Mouse (Mus musculus) c-Kit-positive CD71-negative TER-119-negative erythroid progenitor cells, embryonic 14.5 days (primary cell): ENCODE data around the gene Atp7b.
A peak's percentile ranks its signal among the peaks of the same experiment; 100 is the strongest.

ENCODE experiments used
- DNase-seq: peaks from one replicate; pipeline ENCODE4 v3.0.0-alpha.2; 2013; ENCODE audit warnings: low read depth

The Atp7b gene

DNA sequence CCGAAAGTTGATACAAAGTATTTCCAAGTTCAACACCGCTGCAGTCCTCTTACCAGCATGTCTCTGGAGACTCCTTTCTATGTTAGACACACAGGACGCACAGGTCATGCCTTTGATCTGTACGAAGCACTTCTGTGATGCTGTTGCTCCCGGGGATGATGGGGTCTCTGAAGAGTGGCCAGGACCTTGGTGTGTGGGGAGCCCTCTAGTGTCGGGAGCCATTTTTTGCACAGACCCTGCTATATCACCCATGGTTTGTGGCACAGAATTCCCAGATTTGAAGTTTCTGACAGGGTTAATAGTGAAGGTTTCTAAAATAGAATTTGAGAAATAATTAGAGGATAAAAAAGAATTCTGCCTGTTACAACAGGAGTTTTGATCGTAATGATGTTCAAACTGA lies 37.9 kb downstream of the Atp7b start:
- no peak for DNase-seq

DNA sequence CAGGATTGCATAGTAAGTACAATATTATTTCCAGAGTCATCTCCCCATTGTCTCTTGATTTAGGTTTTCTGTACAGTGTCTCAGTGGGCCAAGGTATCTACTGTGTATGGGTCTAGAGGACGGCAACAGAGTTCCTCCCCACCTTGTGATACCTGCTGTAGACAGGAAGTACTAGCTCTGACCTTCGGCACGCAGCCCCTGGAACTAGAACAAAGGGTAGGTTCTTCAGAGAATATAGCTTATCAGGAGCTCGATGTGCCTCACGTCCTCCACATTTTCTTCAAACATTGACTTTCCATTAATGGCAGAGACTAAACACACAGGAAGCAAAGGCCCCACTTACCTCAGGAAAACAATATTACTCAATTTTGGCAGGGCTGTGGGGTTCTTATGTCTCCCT lies 40.6 kb downstream of the Atp7b start:
- DNase-seq = no peak

DNA sequence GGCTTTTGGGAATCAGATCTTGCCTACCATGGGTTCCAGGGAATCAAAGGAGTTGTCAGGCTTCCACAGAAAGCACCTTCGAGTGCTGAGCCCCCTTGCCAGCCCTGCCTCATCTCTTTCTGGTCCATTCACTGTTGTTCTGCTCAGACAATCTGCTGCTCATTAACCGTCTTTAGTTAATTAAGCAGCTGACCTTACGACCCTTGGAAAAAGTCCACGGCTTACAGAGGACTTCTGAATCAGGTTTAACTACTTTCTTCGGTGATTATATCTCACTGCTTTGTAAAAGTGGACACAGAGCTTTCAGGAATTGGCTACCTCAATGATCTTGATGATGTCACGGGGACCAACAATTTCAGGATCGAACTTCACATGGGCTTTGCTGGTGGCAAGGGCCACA lies 42.4 kb downstream of the Atp7b start:
- no peak for DNase-seq

DNA sequence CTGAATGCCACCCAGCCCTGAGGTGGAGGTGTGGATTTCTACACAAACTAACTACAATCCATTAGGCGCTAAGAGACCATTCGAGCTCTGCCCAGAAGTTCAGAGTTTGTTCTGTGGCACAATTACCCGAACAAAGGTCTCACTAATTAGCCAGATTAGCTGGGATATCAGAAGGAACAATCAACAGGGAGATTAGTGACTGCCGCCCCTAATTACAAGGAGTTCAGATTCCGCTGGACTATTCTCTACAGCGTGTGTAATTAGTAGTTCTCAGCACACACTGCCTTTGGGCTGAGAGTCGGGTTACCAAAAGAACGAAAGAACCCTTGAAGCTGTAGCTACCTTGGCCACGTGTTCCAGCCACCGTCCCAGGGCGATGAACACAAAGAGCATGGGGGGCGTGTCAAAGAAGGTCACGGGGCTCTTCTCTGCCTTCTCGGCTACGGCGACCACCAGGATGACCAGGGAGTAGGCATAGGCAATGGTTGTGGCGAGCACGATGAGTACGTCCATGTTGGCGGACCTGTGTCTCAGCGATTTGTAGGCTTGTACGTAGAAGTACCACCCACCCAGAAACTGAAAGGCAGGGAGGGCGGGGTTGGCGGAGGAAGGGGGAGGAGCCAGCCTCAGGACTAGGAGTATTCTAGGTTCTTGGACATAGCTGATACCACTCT lies 46.9 kb downstream of the Atp7b start:
- no peak for DNase-seq

DNA sequence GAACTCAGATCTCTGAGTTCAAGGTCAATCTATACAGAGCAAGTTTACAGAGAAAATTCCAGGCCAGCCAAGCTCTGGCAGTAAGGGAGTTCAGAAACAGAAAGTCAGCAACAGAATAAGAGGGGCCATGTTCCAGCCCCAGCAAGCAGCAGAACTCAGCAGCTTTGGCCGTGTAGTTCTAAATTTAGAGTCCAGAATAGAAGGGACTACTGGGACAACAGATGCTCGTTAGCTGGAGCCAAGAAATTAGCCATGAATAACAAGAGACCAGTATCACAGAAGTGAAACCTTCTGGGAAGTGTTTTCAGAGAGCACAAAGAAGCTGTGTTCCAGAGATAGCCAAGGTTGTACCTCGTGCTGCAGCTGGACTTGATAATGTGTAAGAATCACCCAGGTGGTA lies 50.7 kb downstream of the Atp7b start:
- no peak for DNase-seq

DNA sequence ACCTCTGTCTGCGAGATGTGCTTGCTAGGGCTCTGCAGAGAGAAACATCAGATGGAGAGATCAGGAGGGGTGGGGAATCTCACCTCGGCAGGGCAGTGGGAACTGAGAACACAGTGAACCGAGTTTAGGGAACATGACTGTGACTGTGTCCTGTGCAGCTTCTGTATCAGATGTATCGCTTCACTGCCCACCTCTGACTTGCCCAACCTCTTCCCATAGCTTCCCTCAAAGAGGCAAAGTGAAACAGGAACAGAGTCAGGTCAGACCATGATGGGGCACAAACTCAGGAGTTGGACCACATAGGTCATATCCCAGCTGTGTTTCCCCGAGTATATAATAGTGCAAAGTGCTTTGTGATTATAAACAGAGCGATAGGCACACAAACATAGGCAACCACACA lies 53.7 kb downstream of the Atp7b start:
- DNase-seq = no peak

DNA sequence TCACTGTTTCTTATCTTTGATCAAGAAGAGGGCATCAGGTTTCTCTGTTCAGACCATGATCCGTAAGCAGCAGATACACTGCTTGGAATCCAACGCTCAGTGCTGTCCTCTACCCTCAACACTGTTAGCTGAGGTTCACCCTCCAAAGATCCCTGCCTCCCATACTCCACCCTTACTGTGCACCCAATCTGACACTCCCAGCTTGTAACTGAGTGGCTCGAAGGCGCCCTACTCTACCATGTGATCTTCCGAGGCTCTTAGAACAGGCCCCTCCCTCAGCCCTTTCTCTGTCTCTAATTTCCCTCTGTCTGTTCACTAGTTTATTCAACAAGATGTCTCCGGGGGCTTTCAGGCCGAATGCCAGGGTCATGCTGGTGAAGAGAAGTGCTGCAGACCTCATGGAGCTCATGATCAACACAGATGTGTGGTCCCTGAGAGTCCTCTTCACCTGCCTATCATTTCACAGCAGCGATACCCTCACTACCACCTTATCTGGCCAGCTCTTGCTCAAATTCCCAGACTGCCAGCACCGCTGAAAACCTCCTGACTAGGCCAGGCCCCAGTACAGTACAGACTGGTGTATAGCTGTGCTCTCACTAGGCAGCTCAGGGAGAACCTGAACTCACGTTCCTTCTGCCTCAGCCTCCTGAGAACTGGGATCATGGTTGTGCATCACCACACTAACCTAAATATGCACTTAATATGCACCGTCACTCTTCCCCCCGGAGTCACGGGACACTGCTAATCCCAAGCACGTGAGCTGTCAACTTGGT lies 55.2 kb downstream of the Atp7b start:
- no peak for DNase-seq

DNA sequence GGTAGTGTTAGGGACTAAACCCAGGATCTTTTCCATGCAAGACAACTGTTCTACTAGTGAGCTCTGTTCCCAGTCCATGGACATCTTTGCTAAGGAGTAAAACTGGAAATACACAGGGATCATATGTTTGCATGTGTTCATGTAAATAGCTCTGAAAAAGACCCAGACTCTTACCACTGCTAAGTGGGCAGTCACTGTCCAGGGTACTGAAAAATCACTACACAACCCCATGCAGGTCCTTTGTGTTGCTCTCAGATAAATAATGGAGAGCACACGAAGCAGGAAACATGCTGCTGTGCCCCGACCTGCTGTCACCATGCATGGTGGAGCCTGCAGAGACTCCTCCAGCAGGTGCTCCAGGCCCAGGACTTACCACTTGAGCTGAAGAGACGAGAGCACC lies 64.9 kb downstream of the Atp7b start:
- DNase-seq = peak; percentile 6

DNA sequence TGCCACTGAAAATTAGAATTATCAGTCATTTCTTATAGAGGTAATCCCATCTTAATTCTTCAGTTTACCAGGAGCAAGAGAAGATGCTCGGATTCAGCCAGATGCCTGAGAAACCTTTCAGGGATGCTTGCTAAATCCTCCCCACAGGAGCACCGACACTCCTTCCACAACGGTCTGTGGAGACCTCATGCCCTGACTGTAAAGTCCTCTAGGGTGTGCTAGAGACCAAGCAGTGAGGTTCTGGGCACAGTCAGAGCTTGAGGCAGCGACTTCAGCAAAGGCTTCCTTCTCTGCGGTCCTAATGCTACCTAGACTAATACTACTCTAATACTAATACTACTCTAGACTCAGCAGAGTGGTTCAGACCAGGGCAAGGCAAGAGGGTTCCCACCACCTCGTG lies 67.9 kb downstream of the Atp7b start:
- DNase-seq = no peak

DNA sequence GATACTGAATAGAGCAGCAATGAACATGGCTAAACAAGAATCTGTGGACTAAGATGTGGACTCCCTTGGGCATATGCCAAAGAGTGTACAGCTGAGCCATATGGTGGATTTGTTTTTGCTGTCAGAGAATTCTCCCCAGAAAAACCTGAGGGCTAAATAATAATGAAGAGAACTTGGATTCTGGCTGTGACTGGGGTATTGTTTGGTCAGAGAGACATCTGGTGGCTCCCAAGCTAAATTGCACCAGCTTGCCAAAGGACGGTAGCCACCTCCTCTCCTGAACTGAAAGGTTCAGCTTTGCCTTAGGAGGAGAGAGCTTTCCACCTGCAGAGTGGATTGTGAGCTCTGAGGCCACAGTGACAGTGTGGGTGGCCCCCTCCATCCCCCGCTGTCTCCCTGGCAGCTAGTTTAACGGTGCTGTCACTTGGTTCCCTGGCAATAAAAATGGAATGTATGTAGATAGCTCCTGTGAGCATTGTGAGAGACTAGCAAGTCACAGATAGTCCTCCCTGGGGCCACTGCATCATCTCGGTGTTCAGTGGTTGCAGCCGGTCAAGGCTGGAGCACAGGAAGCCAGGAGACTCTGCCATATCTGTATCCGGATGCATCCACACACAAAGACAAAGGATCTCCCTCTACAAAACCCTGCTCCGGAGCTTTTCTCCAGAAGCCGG lies 78.3 kb downstream of the Atp7b start:
- no peak for DNase-seq

DNA sequence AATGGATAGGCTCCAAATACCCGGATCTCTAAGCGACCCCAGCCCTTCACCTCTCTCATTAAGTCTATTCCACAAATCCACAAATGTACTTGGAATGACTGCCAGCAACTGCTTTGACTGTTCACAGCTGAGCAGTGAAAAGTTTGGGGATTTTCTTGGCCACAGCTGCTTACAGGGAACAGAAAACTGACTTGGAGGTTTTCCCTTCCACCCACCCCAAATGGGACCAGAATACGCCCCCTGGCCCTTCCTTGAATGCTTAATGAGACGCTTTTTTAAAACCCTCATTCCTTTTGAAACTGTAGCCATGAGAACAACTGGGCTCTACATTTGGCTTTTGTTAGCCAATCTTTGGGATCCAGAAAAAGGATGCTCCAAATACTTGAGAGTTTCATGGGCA lies 81.9 kb downstream of the Atp7b start:
- DNase-seq = no peak

DNA sequence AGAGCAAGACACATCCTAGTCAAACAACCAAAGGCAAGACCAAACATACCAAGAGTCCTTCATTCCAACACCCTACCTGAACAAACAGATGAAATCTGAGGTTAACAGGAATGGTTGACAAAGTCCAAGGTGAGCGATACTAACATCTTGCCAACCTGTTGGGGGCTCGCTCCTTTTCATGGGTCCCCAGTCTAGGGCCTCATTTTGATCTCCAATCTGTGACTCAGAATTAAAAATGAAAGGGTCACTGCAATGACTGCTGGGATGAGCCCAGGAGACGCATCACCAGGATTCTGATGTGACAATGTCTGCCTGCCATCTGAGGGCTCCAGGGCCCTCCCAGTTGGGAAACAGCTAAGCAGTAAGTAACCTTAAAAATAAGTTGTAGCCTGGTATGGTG lies 90.6 kb downstream of the Atp7b start, which contains the start of gene Ccdc70:
Gene Ccdc70 (plus strand): TSS at position 301 of the 400 bp plus-strand sequence.
- no peak for DNase-seq

DNA sequence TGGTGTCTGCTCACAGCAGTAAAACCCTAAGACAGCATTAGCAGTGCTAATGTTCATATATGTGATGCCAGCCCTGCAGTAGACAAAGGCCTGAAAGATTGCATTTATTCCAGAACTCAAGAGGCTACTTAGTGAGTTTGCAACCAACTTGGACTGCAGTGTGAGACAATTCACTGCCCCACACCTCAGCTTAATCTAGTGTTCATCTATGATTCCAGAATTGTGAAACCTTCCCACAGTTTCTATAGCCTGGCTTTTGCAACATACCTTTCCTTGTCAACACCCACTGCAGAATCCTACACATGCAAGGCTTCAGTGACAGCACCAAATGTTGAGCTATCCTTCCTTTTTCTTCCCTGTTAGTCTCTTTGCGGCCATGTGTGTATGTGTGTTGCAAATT lies 93.5 kb downstream of the Atp7b start:
- DNase-seq = no peak

DNA sequence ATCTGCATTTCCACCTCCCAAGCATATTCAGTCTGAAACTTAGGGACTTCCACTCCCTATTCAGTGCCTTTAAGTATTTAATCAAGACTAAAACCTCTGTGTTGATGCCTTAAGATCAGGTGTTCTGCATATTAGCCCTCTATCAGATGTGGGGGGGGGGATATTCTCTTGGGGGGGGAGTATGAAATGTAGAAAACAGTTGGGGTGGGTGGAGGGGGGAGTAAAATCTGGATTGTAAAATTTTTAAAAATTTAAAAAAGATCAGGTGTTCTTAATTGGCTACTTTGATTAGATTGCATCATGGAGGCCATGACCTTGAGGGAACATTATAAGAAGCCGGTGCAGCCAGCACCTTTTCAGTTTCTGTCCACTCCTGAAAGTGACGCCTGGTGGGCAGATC lies 101.7 kb downstream of the Atp7b start, which contains the start of gene Fam90a1a:
Gene Fam90a1a (plus strand): TSS at position 301 of the 400 bp plus-strand sequence.
- DNase-seq = no peak

DNA sequence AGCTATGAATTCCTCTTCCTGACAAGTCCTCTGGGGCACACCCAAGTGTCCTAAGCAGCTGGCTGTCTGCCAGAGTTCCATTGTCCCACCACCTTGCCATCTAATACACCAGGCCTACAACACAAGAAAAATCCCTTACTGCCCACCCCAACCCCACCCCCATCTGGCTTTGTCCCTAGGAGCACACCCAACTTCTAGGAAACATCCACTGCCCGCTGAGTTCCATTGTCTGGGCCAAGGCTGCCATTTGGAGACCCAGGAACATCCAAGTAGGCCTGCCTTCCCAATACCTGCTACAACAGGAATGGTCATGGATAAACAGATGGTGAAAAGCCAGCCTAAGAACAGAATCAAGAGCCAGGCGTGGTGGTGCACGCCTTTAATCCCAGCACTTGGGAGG lies 103.8 kb downstream of the Atp7b start:
- no peak for DNase-seq

DNA sequence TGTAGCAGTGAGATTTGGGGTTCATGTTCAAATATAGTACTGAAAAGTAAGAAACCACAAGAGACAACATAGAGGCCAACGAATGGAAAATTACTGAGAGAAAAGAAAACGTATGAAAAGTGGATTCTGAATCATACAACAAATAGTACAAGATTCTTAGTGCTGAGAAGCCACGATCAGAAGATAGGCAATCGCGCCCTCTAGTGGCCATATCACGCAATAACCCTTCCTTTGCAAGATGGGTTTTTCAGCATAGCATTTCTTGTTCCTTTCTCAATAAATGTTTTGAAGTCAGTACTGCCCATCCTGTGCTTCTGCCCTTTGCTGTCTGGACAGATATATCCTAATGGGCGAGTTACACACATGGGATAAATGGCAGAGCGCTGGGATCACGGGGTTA lies 104.8 kb downstream of the Atp7b start:
- peak; percentile 24 for DNase-seq

DNA sequence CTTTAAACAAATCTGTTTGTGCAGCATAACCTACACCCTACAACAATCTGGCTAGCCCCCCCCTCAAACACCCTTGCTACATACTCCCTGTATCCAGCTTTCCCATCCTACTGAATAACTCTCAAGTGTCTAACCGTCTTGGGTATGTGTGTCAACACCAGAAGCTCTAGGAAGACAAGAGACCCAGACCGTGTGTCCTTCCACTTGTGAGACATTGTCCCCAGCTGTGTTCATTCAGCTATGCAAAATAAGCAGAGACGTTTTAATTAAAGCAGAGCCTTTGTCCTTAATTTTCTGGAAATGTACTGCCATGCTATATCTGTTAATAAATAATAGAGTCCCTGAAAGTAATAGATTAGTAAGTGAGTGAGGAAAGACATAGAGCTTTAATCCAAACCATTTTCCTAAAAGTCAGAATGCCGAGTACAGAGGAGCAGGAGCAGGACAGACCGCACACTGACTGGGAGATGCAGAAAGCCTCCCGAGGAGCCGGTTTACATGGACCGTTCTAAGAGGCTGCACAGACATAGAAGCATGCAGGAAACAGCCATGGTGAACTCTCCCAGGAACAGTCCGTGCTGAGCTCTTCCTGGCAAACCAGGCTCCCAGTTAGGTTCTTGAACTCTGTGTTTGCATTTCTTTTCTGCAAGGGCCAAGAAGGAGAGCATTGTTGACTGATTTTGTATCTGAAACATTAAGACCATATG lies 112.6 kb downstream of the Atp7b start:
- DNase-seq = no peak

DNA sequence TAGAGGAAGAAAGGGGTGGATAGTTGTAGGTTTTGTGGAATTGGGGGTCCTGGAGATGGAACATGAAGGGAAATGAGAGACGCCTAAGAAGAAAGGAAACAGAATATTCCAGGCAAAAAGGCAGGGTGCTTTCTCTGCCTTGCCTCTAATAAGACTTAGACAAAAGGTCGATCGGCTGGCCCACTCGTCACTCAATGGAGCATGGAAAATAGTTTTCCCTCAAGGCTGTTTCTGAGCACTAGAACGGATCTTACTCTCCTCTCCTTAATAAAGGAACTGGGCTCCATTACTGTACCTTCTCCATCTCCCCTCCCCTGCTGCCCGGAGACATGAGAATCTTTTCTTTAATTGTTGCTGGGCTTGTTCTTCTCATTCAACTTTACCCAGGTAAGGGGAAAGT lies 113.6 kb downstream of the Atp7b start, which contains the start of gene Defb13:
Gene Defb13 (plus strand): TSS at position 301 of the 400 bp plus-strand sequence.
- DNase-seq = no peak
